Mouse (Mus musculus) megakaryocyte, embryonic 14.5 days (primary cell): Measurements from ENCODE around the gene AI481877.

Experiments used
- FLI1 ChIP-seq: IDR thresholded peaks from 2 replicates; pipeline ENCODE4 v1.6.1; 2012; ENCODE audit warnings: low read length, inconsistent platforms, mixed read lengths
- GATA1 ChIP-seq: IDR thresholded peaks from 3 replicates; pipeline ENCODE4 v1.6.1; 2012; ENCODE audit warnings: mixed read lengths, low read length, inconsistent platforms, borderline replicate concordance

DNA sequence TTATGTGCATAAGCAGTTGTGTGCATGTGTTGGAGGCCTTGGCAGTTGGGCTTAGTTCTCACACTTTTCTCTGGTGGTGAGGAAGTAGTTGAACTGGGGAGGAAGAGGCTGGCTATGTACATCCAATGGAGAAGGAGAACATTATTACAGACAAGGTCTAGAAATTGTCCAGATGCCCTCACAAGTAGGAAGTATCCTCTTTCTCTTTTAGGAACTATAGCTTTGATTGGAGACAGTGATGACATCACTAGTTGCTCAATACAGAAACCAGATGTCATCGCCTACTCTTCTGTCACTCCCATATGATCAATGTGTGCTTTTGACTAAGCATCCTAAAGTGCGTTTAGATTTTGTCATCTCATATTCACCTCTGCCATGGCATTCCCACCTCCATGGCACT lies 38.8 kb upstream of the AI481877 start:
- TF ChIP-seq GATA1 = no peak
- TF ChIP-seq FLI1 = no peak
